ENCODE assay signal across 9 mouse cellular contexts in the genomic region with DNA sequence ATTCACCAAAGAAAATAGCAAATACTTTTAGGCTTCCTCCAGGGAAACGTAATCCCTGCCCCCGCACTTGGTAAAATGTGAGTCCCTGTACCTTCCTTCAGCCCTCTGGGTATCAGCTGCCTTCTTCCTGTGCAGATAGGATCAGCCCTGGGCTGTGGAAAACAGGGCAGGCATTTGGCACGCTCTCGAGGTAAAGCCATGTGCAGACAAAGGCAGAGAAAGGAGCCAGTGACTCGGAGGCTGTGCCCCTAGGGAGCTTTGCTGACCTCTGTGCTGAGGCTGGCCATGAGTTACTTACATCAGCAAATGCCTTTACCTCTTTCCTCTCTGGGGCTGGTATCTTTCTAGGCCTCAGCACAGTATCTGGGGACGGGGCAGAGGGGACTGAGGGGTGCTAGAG. TPM values are rescaled to one million over a fixed set of nuclear protein-coding genes. Genes with fewer than 3 reads are reported as not detected.
DNase-seq lines count a peak whose midpoint lies in the region; ATAC-seq and TF ChIP-seq lines count a peak whose summit lies in the region.
"Had no signal": no experiment of that assay in that cellular context is flagged by ENCODE, and none has a peak within 500 bp of the region (broad histone marks: within the 10 kb centered on the region; RNA-seq: fewer than 3 reads in every experiment).

No protein-coding gene starts in this region.

- peak; percentile 42 for DNase-seq in kidney, adult 2 months
- DNase-seq in kidney, adult 18-20 months = no peak
- peak; percentile 46 for DNase-seq in embryonic facial prominence, embryonic 11.5 days (ENCODE audit: low spot score)
- no peak for DNase-seq in hindbrain, embryonic 14.5 days (ENCODE audit: low spot score)
- no peak for DNase-seq in midbrain, embryonic 11.5 days (ENCODE audit: low spot score, missing footprints)
- no peak for DNase-seq in natural killer cell, adult 2 months (ENCODE audit: low spot score in 2 of 2)
- no peak for DNase-seq in thymus, adult 2 months

- TF ChIP-seq CTCF in kidney, adult 2 months (conservative IDR thresholded peaks at IDR 0.05; ENCODE audit: insufficient read depth, insufficient read length, low read depth, low read length) = no peak
- no peak for TF ChIP-seq CTCF in thymus, adult 2 months (IDR thresholded peaks at IDR 0.05; ENCODE audit: borderline replicate concordance, control insufficient read depth, extremely low read depth, insufficient read depth, low read length, poor library complexity)

- no peaks in the 10 kb centered on the region for H3K36me3 ChIP-seq in kidney, adult 2 months (ENCODE audit: control insufficient read depth, insufficient read depth, low read length)
- H3K36me3 ChIP-seq in embryonic facial prominence, embryonic 11.5 days (replicated peaks; ENCODE audit: control insufficient read depth, insufficient read depth, low read depth, low read length) = no peaks in the 10 kb centered on the region
- no peaks in the 10 kb centered on the region for H3K36me3 ChIP-seq in hindbrain, embryonic 14.5 days (replicated peaks; ENCODE audit: control insufficient read depth, insufficient read depth)
- H3K36me3 ChIP-seq in midbrain, embryonic 11.5 days (ENCODE audit: control insufficient read depth, insufficient read depth, low read length) = no peaks in the 10 kb centered on the region
- H3K36me3 ChIP-seq in thymus, adult 2 months (ENCODE audit: control insufficient read depth, insufficient read depth, low read length) = no peaks in the 10 kb centered on the region
- H3K36me3 ChIP-seq in liver, embryonic 12.5 days = no peaks in the 10 kb centered on the region
- H3K36me3 ChIP-seq: limb, embryonic 15.5 days had no signal

- H3K4me1 ChIP-seq in kidney, adult 2 months (ENCODE audit: control insufficient read depth, insufficient read depth, low read length) = peaks cover 15% of the 10 kb centered on the region
- H3K4me1 ChIP-seq in embryonic facial prominence, embryonic 11.5 days (ENCODE audit: control insufficient read depth, insufficient read depth, low read length) = no peaks in the 10 kb centered on the region
- H3K4me1 ChIP-seq in hindbrain, embryonic 14.5 days (replicated peaks; ENCODE audit: control insufficient read depth, insufficient read depth, low read length) = peaks cover 24% of the 10 kb centered on the region
- H3K4me1 ChIP-seq in midbrain, embryonic 11.5 days (ENCODE audit: control insufficient read depth, insufficient read depth, low read length) = peaks cover 15% of the 10 kb centered on the region
- no peaks in the 10 kb centered on the region for H3K4me1 ChIP-seq in thymus, adult 2 months (replicated peaks; ENCODE audit: control insufficient read depth, insufficient read depth, low read length)
- H3K4me1 ChIP-seq in liver, embryonic 12.5 days = no peaks in the 10 kb centered on the region
- H3K4me1 ChIP-seq: limb, embryonic 15.5 days had no signal

- no peak for ATAC-seq in embryonic facial prominence, embryonic 11.5 days (replicated peaks; ENCODE audit: insufficient number of reproducible peaks, low FRiP score, low TSS enrichment, low read depth)
- no peak for ATAC-seq in hindbrain, embryonic 14.5 days (ENCODE audit: low FRiP score)
- ATAC-seq in midbrain, embryonic 11.5 days (ENCODE audit: low FRiP score) = peak; percentile 25; the same call in 1 of the 2 replicates
- ATAC-seq in liver, embryonic 12.5 days = no peak

- no peak overlapping the region for H3K9ac ChIP-seq in embryonic facial prominence, embryonic 11.5 days (replicated peaks; ENCODE audit: low read length)
- no peak overlapping the region for H3K9ac ChIP-seq in hindbrain, embryonic 14.5 days
- H3K9ac ChIP-seq in midbrain, embryonic 11.5 days (ENCODE audit: low read length) = no peak overlapping the region
- no peak overlapping the region for H3K9ac ChIP-seq in liver, embryonic 12.5 days
- H3K9ac ChIP-seq: limb, embryonic 15.5 days had no signal

- no peak overlapping the region for H3K4me2 ChIP-seq in embryonic facial prominence, embryonic 11.5 days (ENCODE audit: low read depth, low read length)
- H3K4me2 ChIP-seq in hindbrain, embryonic 14.5 days (replicated peaks) = no peak overlapping the region
- H3K4me2 ChIP-seq in midbrain, embryonic 11.5 days = no peak overlapping the region
- H3K4me2 ChIP-seq in liver, embryonic 12.5 days = no peak overlapping the region
- H3K4me2 ChIP-seq: limb, embryonic 15.5 days had no signal

- TF ChIP-seq POLR2A in kidney, adult 2 months (IDR thresholded peaks at IDR 0.05; ENCODE audit: low read depth, low read length) = no peak
- TF ChIP-seq POLR2A in thymus, adult 2 months (IDR thresholded peaks at IDR 0.05; ENCODE audit: control insufficient read depth, extremely low read depth, insufficient read depth, low read length, poor library complexity) = no peak

- WGBS in kidney, adult 2 months = 37% methylated on average over 6 of the region's 6 CpGs
- 16% methylated on average over 6 of the region's 6 CpGs for WGBS in embryonic facial prominence, embryonic 11.5 days
- 33% methylated on average over 6 of the region's 6 CpGs for WGBS in hindbrain, embryonic 14.5 days
- 29% methylated on average over 6 of the region's 6 CpGs for WGBS in midbrain, embryonic 11.5 days
- 79% methylated on average over 6 of the region's 6 CpGs for WGBS in thymus, adult 2 months
- 34% methylated on average over 6 of the region's 6 CpGs for WGBS in liver, embryonic 12.5 days (ENCODE audit: insufficient replicate concordance)

- no peak overlapping the region for H3K27ac ChIP-seq in kidney, adult 2 months (ENCODE audit: insufficient read depth, low read depth, low read length)
- H3K27ac ChIP-seq in embryonic facial prominence, embryonic 11.5 days (replicated peaks; ENCODE audit: low read depth, low read length) = no peak overlapping the region
- 0 out of 2 replicates have a peak overlapping the region, but pooled peaks have one; percentile 10 for H3K27ac ChIP-seq in hindbrain, embryonic 14.5 days
- no peak overlapping the region for H3K27ac ChIP-seq in midbrain, embryonic 11.5 days (ENCODE audit: low read depth, low read length)
- no peak overlapping the region for H3K27ac ChIP-seq in thymus, adult 2 months (ENCODE audit: control insufficient read depth, insufficient read depth, low read length)
- H3K27ac ChIP-seq in liver, embryonic 12.5 days = no peak overlapping the region
- H3K27ac ChIP-seq: limb, embryonic 15.5 days had no signal

- no peak overlapping the region for H3K4me3 ChIP-seq in kidney, adult 2 months (ENCODE audit: insufficient read depth, low read depth, low read length)
- H3K4me3 ChIP-seq in embryonic facial prominence, embryonic 11.5 days (ENCODE audit: low read depth, low read length) = no peak overlapping the region
- H3K4me3 ChIP-seq in hindbrain, embryonic 14.5 days (replicated peaks; ENCODE audit: low read length) = no peak overlapping the region
- no peak overlapping the region for H3K4me3 ChIP-seq in midbrain, embryonic 11.5 days (ENCODE audit: low read depth, low read length)
- H3K4me3 ChIP-seq in thymus, adult 2 months (ENCODE audit: control insufficient read depth, insufficient read depth, low read length) = no peak overlapping the region
- H3K4me3 ChIP-seq in liver, embryonic 12.5 days = no peak overlapping the region
- H3K4me3 ChIP-seq: limb, embryonic 15.5 days had no signal

- no peaks in the 10 kb centered on the region for H3K27me3 ChIP-seq in kidney, adult 2 months (replicated peaks; ENCODE audit: control insufficient read depth, insufficient read depth, low read length)
- H3K27me3 ChIP-seq in embryonic facial prominence, embryonic 11.5 days (ENCODE audit: control insufficient read depth, insufficient read depth, low read length) = no peaks in the 10 kb centered on the region
- no peaks in the 10 kb centered on the region for H3K27me3 ChIP-seq in hindbrain, embryonic 14.5 days (ENCODE audit: control insufficient read depth, insufficient read depth, low read length)
- H3K27me3 ChIP-seq in midbrain, embryonic 11.5 days (ENCODE audit: control insufficient read depth, insufficient read depth, low read length) = no peaks in the 10 kb centered on the region
- no peaks in the 10 kb centered on the region for H3K27me3 ChIP-seq in thymus, adult 2 months (ENCODE audit: control insufficient read depth, insufficient read depth, low read length)
- H3K27me3 ChIP-seq in liver, embryonic 12.5 days (replicated peaks) = no peaks in the 10 kb centered on the region
- H3K27me3 ChIP-seq: limb, embryonic 15.5 days had no signal

- no peaks in the 10 kb centered on the region for H3K9me3 ChIP-seq in embryonic facial prominence, embryonic 11.5 days (replicated peaks; ENCODE audit: control insufficient read depth, low read length)
- no peaks in the 10 kb centered on the region for H3K9me3 ChIP-seq in hindbrain, embryonic 14.5 days (ENCODE audit: control insufficient read depth, low read length)
- no peaks in the 10 kb centered on the region for H3K9me3 ChIP-seq in midbrain, embryonic 11.5 days (ENCODE audit: control insufficient read depth, low read length)
- H3K9me3 ChIP-seq in liver, embryonic 12.5 days (replicated peaks) = no peaks in the 10 kb centered on the region
- H3K9me3 ChIP-seq: limb, embryonic 15.5 days had no signal

RNA-seq across cellular contexts. Expression of a gene that starts 4.4 kb away (rescaled TPM):
- 23.6 and 30.1 TPM in 2 replicates for polyA plus RNA-seq in kidney, adult 2 months (2012; rRNA removed)
- polyA plus RNA-seq in embryonic facial prominence, embryonic 11.5 days (2014; fragmentation: Nextera tagmentation; extraction: Ambion mirVana) = 1.8 and 2.1 TPM in 2 replicates
- 2.4 and 3.7 TPM in 2 replicates for polyA plus RNA-seq in hindbrain, embryonic 14.5 days (2014; fragmentation: Nextera tagmentation; extraction: Ambion mirVana)
- 0.31 and 0.54 TPM in 2 replicates for polyA plus RNA-seq in midbrain, embryonic 11.5 days (2014; fragmentation: Nextera tagmentation; extraction: Ambion mirVana)
- polyA plus RNA-seq in thymus, adult 2 months (2012; rRNA removed) = 26.6 and 30.5 TPM in 2 replicates
- 1.6 and 1.7 TPM in 2 replicates for polyA plus RNA-seq in liver, embryonic 12.5 days (2016; fragmentation: Nextera tagmentation; extraction: Ambion mirVana)

Comparison
In these comparisons a context has a peak if more than half of its experiments do, and no peak if none do; other contexts are left out.
1. DNase-seq: peak in kidney, adult 2 months (single experiment) and embryonic facial prominence, embryonic 11.5 days (single experiment); none in kidney, adult 18-20 months (single experiment), hindbrain, embryonic 14.5 days (single experiment), midbrain, embryonic 11.5 days (single experiment), natural killer cell, adult 2 months (0 of 2) and thymus, adult 2 months (single experiment).